Mouse (Mus musculus) liver, embryonic 14.5 days (tissue): Measurements from ENCODE around the gene Phf1. TPM values are rescaled to one million over a fixed set of nuclear protein-coding genes. Genes with fewer than 3 reads are reported as not detected.

Experiments used
- ATAC-seq: fragments of 200-750 bp; cut with Nextera tagmentation; 2 replicates; pipeline ENCODE4 v1.8.0; 2017; ENCODE audit warnings: moderate number of reproducible peaks, mild to moderate bottlenecking, moderate library complexity; ENCODE audit not compliant: insufficient read depth
- DNase-seq, 3 experiments: peaks; one replicate each; pipeline ENCODE4 v3.0.0-alpha.2; 2012 to 2013; ENCODE audit warnings: low read depth in 3 of 3, low spot score in 3 of 3
- H3K27ac ChIP-seq: fragments of 300-500 bp; sonication (generic); 2 replicates; pipeline ENCODE4 v1.5.1; 2014; ENCODE audit warnings: moderate library complexity, mild to moderate bottlenecking, control low read depth, inconsistent platforms
- H3K27me3 ChIP-seq: fragments of 300-500 bp; sonication (generic); 2 replicates; pipeline ENCODE4 v1.6.1; 2014; ENCODE audit warnings: mild to moderate bottlenecking, low read length, moderate library complexity; ENCODE audit not compliant: control insufficient read depth, insufficient read depth
- H3K36me3 ChIP-seq: fragments of 300-500 bp; sonication (generic); replicated peaks from 2 replicates; pipeline ENCODE4 v1.6.1; 2014; ENCODE audit warnings: low read depth; ENCODE audit not compliant: control insufficient read depth, insufficient read depth
- H3K4me1 ChIP-seq, 2 experiments: fragments of 200-500 bp in 1 of 2; fragments of 300-500 bp in 1 of 2; sonication (generic) in 1 of 2; replicated peaks; 2 replicates each; pipeline ENCODE4 v1.6.1; 2012 to 2014; ENCODE audit warnings: antibody characterized with exemption in 1 of 2, inconsistent platforms in 1 of 2, low read length in 1 of 2; ENCODE audit not compliant: control insufficient read depth in 2 of 2, insufficient read depth in 2 of 2
- H3K4me2 ChIP-seq: fragments of 300-500 bp; sonication (generic); 2 replicates; pipeline ENCODE4 v1.6.1; 2014; ENCODE audit warnings: low read depth, mild to moderate bottlenecking, control low read depth, moderate library complexity
- H3K4me3 ChIP-seq, 2 experiments: fragments of 200-500 bp in 1 of 2; fragments of 300-500 bp in 1 of 2; sonication (generic) in 1 of 2; 2 replicates each; pipeline ENCODE4 v1.5.1; 2012 to 2014; ENCODE audit warnings: low read depth in 2 of 2, low read length in 2 of 2, mild to moderate bottlenecking in 2 of 2, control low read depth in 1 of 2, inconsistent platforms in 1 of 2, moderate library complexity in 1 of 2; ENCODE audit not compliant: insufficient read depth in 1 of 2
- H3K9ac ChIP-seq: fragments of 300-500 bp; sonication (generic); replicated peaks from 2 replicates; pipeline ENCODE4 v1.6.1; 2014; ENCODE audit warnings: mild to moderate bottlenecking, control low read depth, moderate library complexity
- H3K9me3 ChIP-seq: fragments of 300-500 bp; sonication (generic); 2 replicates; pipeline ENCODE4 v1.6.1; 2016; ENCODE audit warnings: low read length, mixed read lengths; ENCODE audit not compliant: control insufficient read depth
- CTCF ChIP-seq: IDR thresholded peaks from 2 replicates; pipeline ENCODE4 v1.5.1; 2016; ENCODE audit warnings: antibody characterized with exemption, low read depth, control low read depth
- EP300 ChIP-seq: IDR thresholded peaks from 2 replicates; pipeline ENCODE4 v1.6.1; 2016; ENCODE audit warnings: antibody characterized with exemption, low read depth
- WGBS: fragments of 180-500 bp; shearing (Covaris S2); extraction: QIAGEN DNeasy Blood & Tissue Kit; methylation state at CpG from one replicate; pipeline ENCODE4 v1.1.7; 2014; ENCODE audit not compliant: insufficient replicate concordance; 5-methylcytosine and 5-hydroxymethylcytosine counted together
- polyA plus RNA-seq, 2 experiments: library from polyadenylated mRNA; depleted of rRNA in 1 of 2; stranded (reverse) in 1 of 2; unstranded in 1 of 2; fragments of >200 nt; fragmentation: Nextera tagmentation in 1 of 2; extraction: Ambion mirVana in 1 of 2; gene quantifications; 2 replicates each; pipeline versions ENCODE4 v1.2.1 to v1.2.3; 2012 to 2014

Gene Phf1
- polyA plus RNA-seq, 2 experiments = 0.94 to 6.4 TPM

- H3K27ac ChIP-seq = no peak overlapping the region
These were observed 44.9 kb upstream of the Phf1 start for GRCm38 (mm10) chr17:26887926-26888325.

DNA sequence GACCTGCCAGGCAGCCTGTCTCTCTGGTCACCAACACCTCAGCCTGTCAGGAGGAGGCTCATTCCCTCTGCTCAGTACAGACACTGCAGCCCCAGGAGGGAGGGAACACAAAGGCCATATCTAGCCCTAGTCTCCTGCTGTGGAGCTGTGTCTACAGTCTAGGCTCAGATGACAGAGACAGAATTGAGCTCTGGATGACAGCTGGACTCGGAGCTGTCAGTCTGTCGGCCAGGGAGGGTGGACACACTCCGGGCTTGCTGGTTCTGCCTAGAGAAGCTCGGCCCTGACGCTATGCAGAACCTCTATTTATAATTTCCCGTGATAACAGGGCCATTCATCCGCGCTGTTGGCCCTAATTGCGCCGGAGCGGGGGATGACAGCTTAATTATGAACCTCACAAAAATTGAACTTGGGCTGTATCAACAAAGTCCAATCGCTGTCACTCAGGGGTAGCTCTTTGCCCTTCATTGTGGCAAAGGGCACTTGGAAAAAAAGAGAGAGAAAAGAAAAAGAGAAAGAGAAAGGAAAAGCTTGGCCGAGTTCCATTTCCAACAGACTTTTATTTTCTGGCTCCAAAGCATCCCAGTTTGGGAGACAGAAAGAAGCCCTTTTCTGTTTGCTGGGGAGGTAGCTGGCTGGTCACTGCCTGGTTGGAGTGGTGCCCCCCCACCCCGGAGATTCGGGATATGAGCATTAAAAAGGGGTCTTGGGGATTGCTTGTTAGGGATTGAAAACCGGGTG, 40.0 kb upstream of the Phf1 start:
- H3K9me3 ChIP-seq = no peaks in the 10 kb centered on the region
- TF ChIP-seq EP300 = no peak
- TF ChIP-seq CTCF = no peak
- H3K27ac ChIP-seq = no peak overlapping the region
- H3K27me3 ChIP-seq = no peaks in the 10 kb centered on the region
- no peaks in the 10 kb centered on the region for H3K4me1 ChIP-seq
- 56% methylated on average over 16 of the region's 16 CpGs for WGBS
- no peak overlapping the region for H3K4me3 ChIP-seq
- no peak for ATAC-seq
- H3K36me3 ChIP-seq = no peaks in the 10 kb centered on the region
- no peak for DNase-seq
- H3K4me2 ChIP-seq = no peak overlapping the region
- no peak overlapping the region for H3K9ac ChIP-seq

More at GRCm38 (mm10) chr17:26887926-26888325, 44.9 kb upstream of the Phf1 start:
- Histone ChIP-seq H3K9me3 (no peaks in the 10 kb centered on the region), H3K36me3 (no peaks in the 10 kb centered on the region), H3K9ac (no peak overlapping the region), H3K4me3 (no peak overlapping the region), H3K4me1 (peaks cover 9 to 19% of the 10 kb centered on the region in 2 experiments; a peak in 3 of 4 replicates), H3K4me2 (no peak overlapping the region), H3K27me3 (no peaks in the 10 kb centered on the region)
- 33% methylated on average over 3 of the region's 3 CpGs for WGBS
- TF ChIP-seq CTCF (no peak), EP300 (no peak)
- ATAC-seq (no peak), DNase-seq (no peak)

DNA sequence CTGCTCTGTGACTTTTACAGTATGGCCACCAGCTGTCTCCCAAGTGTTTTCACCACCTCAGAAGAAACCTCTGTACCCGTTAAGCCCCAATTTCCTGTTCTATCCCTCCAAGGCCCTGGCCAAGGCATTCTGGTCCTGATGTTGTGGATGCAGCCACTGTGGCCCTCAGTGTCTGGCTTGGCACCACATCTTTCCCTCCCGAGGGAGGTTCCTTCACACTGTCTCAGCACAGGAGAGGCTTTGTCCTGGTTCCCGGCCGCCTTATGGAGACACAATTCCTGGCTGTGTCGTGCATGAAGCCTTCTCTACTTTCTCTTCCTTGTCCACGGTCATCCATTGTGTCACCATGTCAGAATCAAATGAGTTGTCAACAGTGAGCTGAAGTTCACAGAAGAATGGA, 39.4 kb upstream of the Phf1 start:
- Histone ChIP-seq H3K27ac (no peak overlapping the region), H3K9me3 (no peaks in the 10 kb centered on the region), H3K4me1 (no peaks in the 10 kb centered on the region), H3K4me2 (no peak overlapping the region), H3K9ac (no peak overlapping the region), H3K4me3 (no peak overlapping the region), H3K27me3 (no peaks in the 10 kb centered on the region), H3K36me3 (no peaks in the 10 kb centered on the region)
- no peak for DNase-seq
- 43% methylated on average over 6 of the region's 6 CpGs for WGBS
- TF ChIP-seq EP300 (no peak), CTCF (no peak)
- ATAC-seq = no peak

GRCm38 (mm10) chr17:26894342-26894741, 38.5 kb upstream of the Phf1 start:
- Histone ChIP-seq H3K9ac (no peak overlapping the region), H3K9me3 (no peaks in the 10 kb centered on the region), H3K4me1 (no peaks in the 10 kb centered on the region), H3K4me2 (no peak overlapping the region), H3K4me3 (no peak overlapping the region), H3K27ac (no peak overlapping the region), H3K36me3 (no peaks in the 10 kb centered on the region), H3K27me3 (no peaks in the 10 kb centered on the region)
- TF ChIP-seq EP300 (no peak), CTCF (no peak)
- no peak for DNase-seq
- ATAC-seq = no peak
- 75% methylated on average over 6 of the region's 6 CpGs for WGBS

DNA sequence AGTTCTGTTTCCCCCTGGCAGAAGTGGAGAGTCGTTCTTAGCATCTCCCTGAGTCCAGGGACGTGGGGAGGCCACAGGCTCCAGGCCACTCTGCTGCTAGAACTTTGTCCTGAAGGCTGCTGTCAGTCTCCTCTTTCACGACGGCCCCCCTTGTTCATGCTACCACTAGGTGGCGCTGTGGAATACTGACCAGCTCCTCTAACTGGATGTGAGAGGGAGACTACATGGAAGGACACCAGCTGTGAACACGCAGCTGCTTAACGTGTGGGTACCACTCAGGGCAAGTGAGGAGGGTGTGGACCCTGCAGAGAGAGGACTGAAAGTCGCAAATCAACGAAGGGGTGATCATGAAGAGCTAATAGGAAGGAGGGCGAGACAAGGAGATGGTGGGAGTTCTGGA, 37.3 kb upstream of the Phf1 start:
- no peaks in the 10 kb centered on the region for H3K4me1 ChIP-seq
- H3K9ac ChIP-seq = no peak overlapping the region
- WGBS = 14% methylated on average over 10 of the region's 10 CpGs
- H3K4me2 ChIP-seq = no peak overlapping the region
- no peaks in the 10 kb centered on the region for H3K36me3 ChIP-seq
- H3K27ac ChIP-seq = no peak overlapping the region
- H3K27me3 ChIP-seq = no peaks in the 10 kb centered on the region
- H3K4me3 ChIP-seq = no peak overlapping the region
- DNase-seq = peak; percentile 45 to 54 (median 53)
- ATAC-seq = no peak
- TF ChIP-seq CTCF = peak; percentile 97
- TF ChIP-seq EP300 = no peak
- no peaks in the 10 kb centered on the region for H3K9me3 ChIP-seq
